Mouse (Mus musculus): ENCODE measurements around the gene Prkar2b. TPM values are rescaled to one million over a fixed set of nuclear protein-coding genes. Genes with fewer than 3 reads are reported as not detected.

The Prkar2b gene
- total RNA-seq, 1 experiment from 2014 or later = 295 TPM

DNA sequence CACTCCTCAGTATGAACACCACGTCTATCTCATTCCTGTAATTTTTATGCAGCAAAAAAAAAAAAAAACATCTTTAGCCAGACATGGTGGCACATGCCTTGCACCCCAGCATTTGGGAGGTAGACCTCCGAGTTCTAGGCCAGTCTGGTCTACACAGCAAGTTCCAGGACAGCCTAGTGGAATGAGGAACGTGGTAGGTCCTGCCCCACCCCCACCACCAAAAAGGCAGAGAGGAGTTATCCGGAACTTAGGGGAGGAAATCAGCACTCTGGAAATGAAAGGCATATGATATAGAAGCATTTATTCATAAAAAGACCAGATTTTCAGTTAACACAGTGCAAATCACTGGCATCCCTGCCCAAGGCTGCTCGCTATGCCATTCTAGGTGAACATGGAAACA, 52.4 kb downstream of the Prkar2b start:
- DNase-seq = no peak

DNA sequence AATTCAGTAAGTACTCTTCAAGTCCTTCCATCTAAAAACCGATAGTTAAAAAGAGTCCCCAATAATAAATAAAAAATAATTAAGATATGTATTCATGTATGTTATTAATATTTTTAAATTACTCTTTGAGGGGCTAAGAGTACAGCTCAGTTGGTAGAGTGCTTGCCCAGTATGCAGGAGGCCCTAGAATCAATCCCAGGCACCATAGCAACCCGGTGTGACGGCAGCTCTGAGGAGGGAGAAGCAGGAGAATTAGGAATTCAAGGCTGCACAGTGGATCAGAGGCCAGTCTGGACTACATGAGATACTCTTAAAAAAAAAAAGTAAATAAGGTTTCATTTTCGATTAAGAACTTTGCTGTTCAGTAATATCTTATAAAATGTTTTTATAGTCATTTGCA, 53.5 kb downstream of the Prkar2b start:
- no peak for DNase-seq

DNA sequence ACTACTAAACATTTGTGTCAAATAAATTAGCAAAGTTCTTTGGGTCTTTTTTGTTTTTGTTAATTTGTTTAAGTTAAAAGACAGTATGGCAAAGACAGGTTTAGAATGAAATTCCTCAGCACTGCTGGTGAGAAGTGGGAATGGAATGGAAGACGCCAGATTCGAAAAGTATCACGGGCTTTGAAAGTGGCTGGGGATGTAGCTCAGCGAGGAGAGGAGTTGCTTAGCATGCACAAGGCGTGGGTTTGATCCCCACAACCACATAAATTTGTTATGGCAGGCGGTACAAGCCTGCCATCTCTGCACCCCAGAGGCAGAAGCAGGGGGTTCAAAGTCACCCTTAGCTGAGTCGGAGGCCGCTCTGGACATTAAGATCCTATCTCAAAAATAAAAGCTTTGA, 54.1 kb downstream of the Prkar2b start:
- DNase-seq = no peak

DNA sequence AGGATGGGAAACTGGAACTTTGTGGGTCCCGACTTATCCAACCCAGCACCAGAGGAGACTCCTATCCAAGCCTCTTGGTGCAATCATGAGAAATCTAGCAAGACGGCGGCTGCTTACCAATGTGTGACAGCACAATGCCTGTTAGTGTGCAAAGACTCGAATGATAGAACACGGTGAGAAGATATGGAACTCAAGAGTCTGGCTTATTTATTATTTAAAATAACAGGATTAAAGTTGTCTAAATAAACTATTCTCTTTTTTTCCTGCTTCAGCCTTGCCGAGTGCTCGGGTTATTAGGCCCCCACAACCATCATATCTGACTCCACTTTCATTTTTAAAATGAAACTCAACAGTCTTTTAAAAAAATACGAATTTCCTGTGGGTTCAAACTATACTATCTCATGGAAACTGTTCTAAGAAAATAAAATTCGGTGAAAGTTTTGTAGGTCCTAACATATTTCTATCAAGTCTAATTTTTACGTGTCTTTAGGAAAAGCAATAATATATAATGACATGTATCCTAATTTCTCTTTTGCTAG, 54.6 kb downstream of the Prkar2b start:
- no peak for DNase-seq

DNA sequence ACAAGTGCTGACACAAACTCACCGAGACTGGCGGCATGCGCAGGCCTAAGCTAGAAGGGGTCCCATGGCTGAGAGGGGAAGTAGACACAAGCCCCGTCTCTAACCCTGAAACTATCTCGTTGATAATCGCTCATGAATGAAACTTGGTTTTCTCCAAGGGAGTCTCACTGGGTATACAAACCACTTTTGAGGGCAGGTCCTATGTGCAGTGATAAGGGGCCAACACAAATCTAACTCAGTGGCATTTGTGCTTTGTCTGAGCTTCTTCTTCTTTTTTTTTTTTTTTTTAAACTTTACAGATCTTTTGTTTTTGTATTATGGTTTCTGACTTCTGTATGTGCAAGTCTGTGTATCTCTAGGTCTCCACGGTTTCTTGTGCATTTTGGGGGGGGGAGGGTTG, 60.6 kb downstream of the Prkar2b start:
- no peak for DNase-seq

DNA sequence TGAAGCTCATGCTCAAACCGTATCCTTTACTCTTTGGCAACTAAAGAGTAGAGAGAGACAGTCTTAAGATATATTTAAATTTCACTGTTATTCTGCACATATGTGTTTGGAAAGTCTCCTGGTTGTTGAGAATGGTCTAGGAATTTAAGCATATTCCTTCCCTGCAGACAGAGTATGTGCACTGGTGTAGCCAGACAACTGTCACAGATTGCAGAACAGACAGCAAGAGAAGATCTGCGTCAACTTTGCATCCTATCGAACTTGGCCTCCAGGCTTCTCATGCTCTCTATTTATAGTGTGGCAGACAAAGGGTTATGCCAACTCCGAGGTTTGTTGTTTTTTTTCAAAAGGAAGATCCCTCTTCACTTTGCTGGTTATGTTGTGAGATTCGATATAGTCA, 62.4 kb downstream of the Prkar2b start:
- DNase-seq = no peak

DNA sequence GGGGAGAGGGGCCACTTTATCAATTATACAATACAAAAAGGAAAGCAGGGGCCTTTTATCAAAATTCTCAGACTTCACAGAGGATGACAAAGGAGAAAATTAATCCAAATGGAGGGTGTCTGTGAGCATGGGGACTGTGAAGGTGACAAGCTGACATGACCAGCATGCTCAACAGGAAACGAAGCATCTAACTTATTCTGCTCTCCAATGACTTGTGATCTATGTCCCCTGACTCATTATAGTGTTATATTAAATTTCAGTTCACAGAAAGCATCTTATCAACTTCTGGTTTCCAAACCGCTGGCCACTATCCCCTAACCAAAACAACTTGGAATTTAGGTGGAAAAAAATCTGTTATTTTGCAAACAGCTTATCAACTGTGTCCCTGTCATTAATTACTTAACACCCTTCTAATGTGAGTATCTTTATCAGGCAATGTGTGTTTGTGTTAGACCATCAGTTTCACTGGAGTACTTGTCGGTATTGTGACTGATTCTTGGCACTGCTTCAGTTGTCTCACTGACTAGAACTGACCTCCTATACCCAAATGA, 63.7 kb downstream of the Prkar2b start:
- no peak for DNase-seq

DNA sequence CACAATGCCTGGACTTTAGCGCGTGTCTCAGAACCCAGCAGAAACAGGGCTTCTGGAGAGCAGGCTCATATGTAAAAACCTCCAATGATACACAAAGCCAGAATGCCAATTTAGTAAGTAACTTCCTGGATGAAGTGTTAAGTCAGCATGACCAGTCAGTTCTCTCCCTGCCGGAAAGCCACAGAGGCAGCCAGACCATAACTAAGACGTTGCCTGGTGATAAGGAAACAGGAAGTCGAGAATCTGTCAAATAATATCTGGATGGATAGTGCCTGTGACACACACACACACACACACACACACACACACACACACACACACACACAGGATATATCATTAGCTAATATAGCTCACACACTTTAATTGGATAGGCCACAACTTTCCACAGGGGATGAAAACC, 64.2 kb downstream of the Prkar2b start:
- DNase-seq = no peak

DNA sequence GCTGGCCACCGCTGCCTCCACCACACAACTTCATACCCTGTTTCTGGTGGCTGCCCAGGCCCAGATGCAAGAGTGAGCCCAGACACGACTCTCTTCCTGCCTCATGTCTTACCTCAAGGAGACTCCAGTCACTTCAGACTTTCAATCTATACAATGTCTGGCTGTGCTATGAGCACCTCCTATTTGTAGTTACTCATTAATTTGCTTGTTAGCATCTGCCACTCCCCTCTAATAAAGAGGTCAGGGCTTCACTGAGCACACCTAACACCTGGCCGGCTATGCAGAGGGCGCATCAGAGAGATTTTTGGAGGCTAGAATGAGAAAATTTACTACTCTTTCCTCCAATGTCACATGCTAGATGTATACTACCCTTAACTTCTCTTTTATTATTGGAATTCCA, 70.5 kb downstream of the Prkar2b start:
- no peak for DNase-seq

DNA sequence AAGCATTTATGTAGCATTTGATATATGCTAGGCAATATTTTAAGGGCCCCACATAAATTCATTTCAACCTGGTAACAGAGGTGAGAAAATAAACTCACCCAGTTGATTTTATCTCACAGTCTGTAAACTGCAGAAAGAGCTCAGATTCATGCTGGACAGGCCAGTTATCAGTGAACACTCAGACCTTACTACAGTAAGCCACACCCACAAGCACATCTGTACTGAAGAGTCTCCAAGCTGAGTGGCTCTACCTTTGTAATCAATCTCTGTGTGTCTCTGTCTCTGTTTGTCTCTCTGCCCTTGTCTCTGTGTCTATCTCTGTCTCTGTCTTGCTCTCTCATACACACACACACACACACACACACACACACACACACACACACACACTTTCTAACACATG, 71.4 kb downstream of the Prkar2b start:
- DNase-seq = no peak

DNA sequence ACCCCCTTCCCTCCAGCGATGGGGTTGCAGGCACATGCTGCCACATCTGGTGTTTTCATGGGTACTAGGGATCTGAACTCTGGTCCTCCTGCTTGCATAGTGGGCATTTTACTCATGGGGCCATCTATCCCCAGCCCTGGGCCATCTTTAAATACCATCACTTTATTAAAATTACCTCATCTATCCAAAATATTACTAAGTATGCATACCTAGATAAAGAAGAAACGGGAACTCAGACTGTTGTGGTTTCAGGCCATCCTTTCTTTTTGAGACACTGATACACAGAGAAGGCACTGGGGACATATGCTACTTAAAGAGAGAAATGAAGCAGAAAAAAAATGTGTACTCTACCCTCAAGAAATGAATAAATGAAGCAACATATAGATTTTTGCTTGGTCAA, 74.6 kb downstream of the Prkar2b start:
- DNase-seq = no peak

DNA sequence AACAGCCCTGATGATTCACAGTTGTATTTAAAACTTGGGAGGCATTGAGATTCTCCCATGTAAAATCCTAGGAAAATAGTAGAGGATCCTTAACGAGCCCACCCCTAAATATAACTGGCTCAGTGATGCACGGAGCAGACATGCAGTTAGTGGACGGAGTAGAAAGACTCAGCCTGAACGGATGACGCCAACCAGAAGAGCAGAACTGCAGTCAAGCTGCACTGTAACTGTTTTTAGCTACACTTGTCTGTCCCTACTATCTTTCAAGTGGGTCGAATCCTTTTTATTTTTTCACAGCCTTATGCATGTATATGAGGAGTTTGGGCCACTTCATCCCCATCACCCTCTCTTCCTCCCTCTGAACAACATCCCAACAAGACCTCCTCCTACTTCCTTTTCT, 75.4 kb downstream of the Prkar2b start:
- no peak for DNase-seq

DNA sequence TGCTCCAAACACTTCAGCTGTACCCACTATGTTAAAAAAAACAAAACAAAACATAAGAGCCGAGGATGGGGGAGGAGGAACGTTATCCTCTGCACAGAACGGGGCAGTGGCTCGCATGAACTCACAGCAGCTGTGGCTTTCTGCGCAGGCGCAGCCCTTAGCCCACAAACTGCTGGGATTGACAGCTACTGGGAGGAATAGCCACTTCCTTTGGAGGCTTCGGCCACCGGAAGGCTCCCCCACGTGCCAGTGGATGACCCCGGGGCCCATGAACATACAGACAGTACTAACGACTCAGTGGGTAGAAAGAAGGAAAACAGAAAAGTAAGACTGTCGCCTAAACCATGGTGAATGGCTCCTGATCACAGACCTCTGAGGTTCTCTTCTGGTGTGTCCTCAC, 76.4 kb downstream of the Prkar2b start:
- no peak for DNase-seq

DNA sequence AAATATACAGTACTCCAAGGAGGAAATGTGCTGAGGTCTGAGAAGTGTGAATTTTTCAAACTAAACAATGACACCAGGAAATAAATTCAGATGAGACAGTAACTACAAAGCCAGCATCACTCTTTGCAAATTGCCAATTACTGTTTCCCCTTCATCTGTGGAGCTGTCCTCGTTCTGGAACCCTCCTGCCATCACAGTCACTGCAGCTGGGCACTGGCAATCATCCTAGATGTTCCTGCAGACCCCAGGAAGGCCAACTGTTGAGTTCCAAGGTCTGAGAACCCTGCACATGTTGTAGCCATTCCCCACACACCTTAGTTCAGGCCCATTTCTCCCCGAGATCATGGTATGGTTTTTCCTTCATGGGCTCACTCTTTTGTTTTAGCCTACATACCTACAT, 76.9 kb downstream of the Prkar2b start:
- DNase-seq = no peak

DNA sequence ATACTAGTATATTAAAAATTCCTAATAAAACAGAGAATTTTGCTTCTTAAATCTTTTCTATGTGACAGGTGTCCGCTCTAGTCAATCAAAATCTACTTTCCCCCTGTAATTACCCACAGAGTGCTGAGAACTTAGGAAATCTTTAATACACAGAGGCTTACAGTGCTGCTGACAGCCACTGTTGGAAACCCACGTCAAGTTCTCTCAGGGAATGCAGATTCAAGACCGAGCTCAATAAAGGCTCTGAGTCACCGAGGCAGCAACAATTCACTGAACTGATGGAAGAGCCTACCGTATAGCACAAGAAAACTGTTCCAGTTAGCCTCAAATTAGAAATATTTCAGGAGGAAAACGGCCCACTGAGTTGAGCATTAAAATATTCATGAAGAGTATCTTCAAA, 77.3 kb downstream of the Prkar2b start:
- no peak for DNase-seq

DNA sequence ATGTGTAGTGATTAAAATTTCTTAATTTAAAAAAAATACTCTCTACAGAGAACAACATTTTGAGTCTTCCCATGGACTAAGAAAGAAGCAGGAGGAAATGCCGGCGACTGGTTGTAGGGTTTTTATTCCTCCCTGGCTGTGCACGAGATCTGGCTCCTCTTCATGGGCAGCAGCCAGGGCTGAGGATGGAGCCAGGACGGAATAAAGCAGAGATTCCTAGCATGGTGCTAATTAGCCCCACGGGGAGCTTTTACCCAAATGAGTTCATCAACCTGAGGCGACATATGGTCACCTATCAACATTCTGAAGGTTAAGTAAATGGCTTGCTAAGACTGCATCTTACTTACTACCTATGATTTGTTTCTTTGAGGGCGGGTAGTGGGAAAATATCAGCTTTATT, 77.9 kb downstream of the Prkar2b start:
- no peak for DNase-seq

DNA sequence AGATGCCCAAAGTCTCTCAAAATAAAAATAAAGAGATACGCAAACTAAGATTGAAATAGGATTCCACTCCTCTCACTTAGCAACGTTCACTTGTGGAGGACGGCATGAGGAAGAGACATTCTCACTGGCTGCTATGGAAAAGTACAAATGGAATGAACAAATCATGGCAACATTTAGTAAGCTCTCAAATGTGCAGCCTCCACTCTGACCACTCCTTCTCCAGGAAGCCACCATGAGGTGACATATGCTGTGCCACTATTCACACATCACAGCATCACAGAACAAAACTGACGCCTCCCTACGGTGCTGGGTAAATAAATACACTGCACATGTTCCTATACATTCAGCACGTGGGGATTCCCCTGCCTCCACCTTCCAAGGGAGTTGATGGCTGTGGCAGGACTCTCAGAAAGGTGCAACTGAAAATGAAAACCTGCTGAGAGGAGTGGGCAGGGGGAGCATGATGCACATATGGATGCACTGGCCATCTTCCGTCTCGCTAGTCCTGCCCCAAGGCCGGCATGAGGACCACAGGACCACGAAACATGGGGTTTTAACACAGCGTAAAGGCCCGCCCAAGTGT, 83.4 kb downstream of the Prkar2b start:
- no peak for DNase-seq

DNA sequence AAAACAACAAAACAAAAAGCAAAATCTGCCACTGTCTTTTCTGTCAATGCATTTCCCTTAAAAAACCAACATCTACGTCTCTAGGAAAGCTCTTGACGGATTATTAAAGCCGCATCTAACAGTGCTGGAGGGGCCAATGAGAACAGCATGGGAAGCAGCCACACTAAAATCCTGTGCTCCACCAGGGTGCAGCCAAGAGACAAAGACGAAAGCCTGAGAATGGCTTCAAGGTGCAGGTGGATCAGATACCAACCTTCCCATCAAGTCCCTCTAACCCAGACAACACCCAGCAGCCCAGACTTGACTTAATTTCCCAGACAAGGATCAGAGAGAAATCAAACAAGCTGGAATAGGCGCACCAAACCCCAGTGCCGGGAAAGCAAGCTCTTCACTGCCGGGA, 84.6 kb downstream of the Prkar2b start:
- DNase-seq = no peak

DNA sequence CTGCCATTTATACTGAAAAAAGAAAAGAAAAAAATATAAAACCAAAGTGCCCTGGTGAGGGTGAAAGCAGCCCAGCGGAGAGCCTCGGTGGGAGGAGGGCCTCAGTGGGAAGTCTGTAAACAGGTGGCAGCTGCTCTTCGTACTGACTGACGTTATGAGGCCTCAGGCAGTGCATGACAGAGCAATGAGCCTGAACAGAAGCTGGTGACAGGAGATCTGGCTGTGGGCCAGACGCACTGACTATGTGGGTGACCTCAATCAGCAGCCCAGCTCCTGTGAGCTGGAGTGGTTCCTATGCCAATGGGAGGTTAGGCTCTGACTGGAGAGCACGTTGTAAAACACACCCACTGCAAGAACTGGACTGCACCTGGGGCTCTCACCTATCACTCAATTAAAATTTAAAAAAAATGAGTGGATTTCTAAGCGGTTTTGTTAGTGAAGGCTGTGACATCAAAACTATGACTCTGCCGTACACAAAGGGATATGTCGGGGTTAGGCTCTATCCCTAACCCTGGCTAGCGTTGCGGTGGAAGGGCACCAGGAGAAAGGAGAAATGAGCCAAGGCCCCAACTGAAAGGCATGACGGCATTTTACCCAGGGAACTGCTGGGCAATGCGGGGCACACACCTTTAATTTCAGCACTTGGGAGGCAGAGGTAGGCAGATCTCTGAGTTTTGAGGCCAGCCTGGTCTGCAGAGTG, 87.5 kb downstream of the Prkar2b start:
- peak; percentile 91 for DNase-seq

DNA sequence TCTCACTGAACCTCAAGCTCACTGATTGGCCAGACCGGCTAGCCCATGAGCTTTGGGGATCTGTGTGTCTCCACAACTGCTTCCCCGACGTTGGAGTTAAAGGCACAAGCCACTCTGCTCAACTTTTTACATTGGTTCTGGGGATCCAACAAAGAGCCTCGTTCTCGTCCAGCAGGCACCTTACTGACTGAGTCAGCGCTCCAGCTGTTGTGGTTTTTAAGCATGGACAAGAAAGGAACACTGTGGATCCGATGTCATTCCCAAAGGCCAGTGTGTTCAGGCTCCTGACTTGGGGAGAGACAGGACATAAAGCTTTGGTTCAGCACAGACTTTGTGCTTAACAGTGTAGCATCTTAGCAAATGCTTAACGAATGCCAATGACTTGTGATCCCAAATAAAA, 89.5 kb downstream of the Prkar2b start:
- no peak for DNase-seq

DNA sequence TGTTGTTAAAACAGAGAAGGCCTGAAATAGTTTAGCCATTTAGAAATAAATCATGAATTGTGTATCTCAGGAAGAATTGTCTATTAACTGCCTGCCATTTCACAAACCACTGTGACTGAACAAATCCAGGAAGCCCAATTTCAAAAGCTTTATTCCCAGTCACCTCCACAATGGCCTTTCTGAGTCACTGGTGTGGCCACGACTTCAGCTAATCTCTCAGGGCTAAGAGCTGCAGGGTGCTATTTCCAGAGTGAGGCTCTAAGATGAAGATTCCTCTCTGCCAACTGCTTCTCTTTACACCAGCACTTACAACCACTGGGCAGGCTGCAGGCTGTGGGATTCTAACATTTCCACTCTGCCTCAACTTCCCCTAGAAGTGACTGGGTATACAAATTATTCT, 92.0 kb downstream of the Prkar2b start:
- DNase-seq = no peak

DNA sequence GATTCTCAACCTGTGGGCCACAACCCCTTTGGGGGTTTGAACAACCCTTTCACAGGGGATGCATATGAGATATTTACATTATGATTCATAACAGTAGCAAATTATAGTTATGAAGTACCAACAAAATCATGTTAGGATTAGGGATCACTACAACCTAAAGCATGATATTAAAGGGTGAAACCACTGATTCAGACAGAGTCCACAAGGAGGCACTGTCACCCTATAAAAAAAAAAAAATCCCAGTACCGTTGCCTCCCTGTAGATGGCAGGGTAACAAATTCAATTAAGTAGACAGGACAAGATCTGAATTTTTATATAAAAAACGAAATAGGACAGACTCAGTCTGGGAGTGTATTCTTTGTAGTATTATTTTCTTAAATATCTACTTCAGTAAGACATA, 93.6 kb downstream of the Prkar2b start:
- no peak for DNase-seq

DNA sequence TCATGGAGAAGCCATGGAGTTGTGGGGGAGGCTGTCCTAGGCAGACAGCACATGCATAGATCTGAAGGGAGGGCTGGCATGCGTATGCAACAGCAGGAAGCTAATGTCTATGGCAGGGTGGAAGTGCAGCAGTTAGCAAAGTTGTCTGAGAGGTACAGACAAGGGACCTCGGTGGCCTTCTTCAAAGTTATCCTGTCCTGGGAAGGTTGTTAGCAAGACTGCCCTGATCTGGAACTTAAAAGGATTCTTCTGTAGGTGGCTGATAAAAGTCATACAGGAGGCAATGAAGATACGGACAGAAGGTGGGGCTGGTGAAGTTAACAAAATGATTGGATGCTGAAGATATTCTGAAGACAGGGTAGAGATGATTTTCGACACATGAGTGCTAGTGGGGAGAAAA, 94.7 kb downstream of the Prkar2b start:
- DNase-seq = no peak
